Mouse (Mus musculus) stomach, postnatal 0 days (tissue): ENCODE measurements around the gene Ltb. TPM values are rescaled to one million over a fixed set of nuclear protein-coding genes. Genes with fewer than 3 reads are reported as not detected.

Experiments
- ATAC-seq: fragments of 200-750 bp; cut with Nextera tagmentation; 2 replicates; pipeline ENCODE4 v1.8.0; 2017; ENCODE audit not compliant: low FRiP score, low TSS enrichment
- DNase-seq: peaks from one replicate; pipeline ENCODE4 v3.0.0-alpha.2; 2016; ENCODE audit warnings: low spot score
- H3K27ac ChIP-seq: fragments of 300-500 bp; sonication (generic); replicated peaks from 2 replicates; pipeline ENCODE4 v1.5.1; 2014; ENCODE audit warnings: mild to moderate bottlenecking, control low read depth
- H3K27me3 ChIP-seq: fragments of 300-500 bp; sonication (generic); 2 replicates; pipeline ENCODE4 v1.6.1; 2014; ENCODE audit warnings: low read length; ENCODE audit not compliant: control insufficient read depth, insufficient read depth
- H3K36me3 ChIP-seq: fragments of 300-500 bp; sonication (generic); 2 replicates; pipeline ENCODE4 v1.6.1; 2014; ENCODE audit warnings: low read length, mixed read lengths; ENCODE audit not compliant: control insufficient read depth, insufficient read depth
- H3K4me1 ChIP-seq: fragments of 300-500 bp; sonication (generic); replicated peaks from 2 replicates; pipeline ENCODE4 v1.6.1; 2014; ENCODE audit warnings: antibody characterized with exemption; ENCODE audit not compliant: control insufficient read depth, insufficient read depth
- H3K4me2 ChIP-seq: fragments of 300-500 bp; sonication (generic); replicated peaks from 2 replicates; pipeline ENCODE4 v1.6.1; 2014; ENCODE audit warnings: low read depth, mild to moderate bottlenecking, control low read depth, moderate library complexity
- H3K4me3 ChIP-seq: fragments of 300-500 bp; sonication (generic); 2 replicates; pipeline ENCODE4 v1.5.1; 2014; ENCODE audit warnings: low read depth, low read length, control low read depth
- H3K9ac ChIP-seq: fragments of 300-500 bp; sonication (generic); 2 replicates; pipeline ENCODE4 v1.6.1; 2014; ENCODE audit warnings: mild to moderate bottlenecking, low read length, control low read depth, mixed read lengths
- H3K9me3 ChIP-seq: fragments of 300-500 bp; sonication (generic); 2 replicates; pipeline ENCODE4 v1.6.1; 2016; ENCODE audit warnings: low read length; ENCODE audit not compliant: control insufficient read depth
- CTCF ChIP-seq: IDR thresholded peaks from 2 replicates; pipeline ENCODE4 v1.5.1; 2016; ENCODE audit warnings: antibody characterized with exemption, low read depth, mild to moderate bottlenecking, moderate library complexity
- EP300 ChIP-seq: optimal IDR thresholded peaks from 2 replicates; pipeline ENCODE3; 2016; ENCODE audit warnings: antibody characterized with exemption
- WGBS: fragments of 180-500 bp; shearing (Covaris S2); extraction: QIAGEN DNeasy Blood & Tissue Kit; methylation state at CpG from one replicate; pipeline ENCODE4 v1.1.7; 2014; 5-methylcytosine and 5-hydroxymethylcytosine counted together
- polyA plus RNA-seq: library from polyadenylated mRNA; unstranded; fragments of >200 nt; fragmentation: Nextera tagmentation; extraction: Ambion mirVana; gene quantifications from 2 replicates; pipeline ENCODE4 v1.2.1, GENCODE M21; 2015

Ltb gene
- polyA plus RNA-seq, 1 experiment from 2014 or later = 0.78 TPM

GRCm38 (mm10) chr17:35220156-35220952 lies 26.1 kb downstream of the Ltb start, which contains the start of gene Gm16181:
Gene Gm16181, plus strand, starts transcription at chr17:35220834.
- 65% methylated on average over 28 of the region's 28 CpGs for WGBS
- Histone ChIP-seq H3K9ac (0 out of 2 replicates have a peak within 1 kb of the TSS, but pooled peaks have one; percentile 8), H3K27me3 (no peaks in the 10 kb centered on the region), H3K4me2 (no peak within 1 kb of the TSS), H3K4me3 (no peak within 1 kb of the TSS), H3K4me1 (no peaks in the 10 kb centered on the region), H3K9me3 (no peaks in the 10 kb centered on the region), H3K36me3 (no peaks in the 10 kb centered on the region; the same call in 1 of the 2 replicates), H3K27ac (peak within 1 kb of the TSS; percentile 71)
- no peak for TF ChIP-seq EP300
- no peak for TF ChIP-seq CTCF
- no peak; the same call in 1 of the 2 replicates for ATAC-seq
- DNase-seq = no peak

- no peak overlapping the region for H3K4me2 ChIP-seq
- H3K9ac ChIP-seq = no peak overlapping the region
- ATAC-seq (no peak), DNase-seq (no peak)
- WGBS = 58% methylated on average over 6 of the region's 6 CpGs
- peak overlapping the region; percentile 40; the same call in 1 of the 2 replicates for H3K27ac ChIP-seq
- H3K36me3 ChIP-seq = no peaks in the 10 kb centered on the region; the same call in 1 of the 2 replicates
- H3K9me3 ChIP-seq = no peaks in the 10 kb centered on the region
- H3K27me3 ChIP-seq = no peaks in the 10 kb centered on the region
- no peak overlapping the region for H3K4me3 ChIP-seq
- no peaks in the 10 kb centered on the region for H3K4me1 ChIP-seq
- TF ChIP-seq EP300 = no peak
- TF ChIP-seq CTCF = no peak
These were observed 28.1 kb downstream of the Ltb start for GRCm38 (mm10) chr17:35222299-35222698.

GRCm38 (mm10) chr17:35224641-35225040 lies 30.4 kb downstream of the Ltb start:
- DNase-seq (no peak), ATAC-seq (no peak)
- H3K9me3 ChIP-seq = no peaks in the 10 kb centered on the region
- no peak overlapping the region for H3K9ac ChIP-seq
- H3K4me1 ChIP-seq = no peaks in the 10 kb centered on the region
- no peak overlapping the region for H3K4me2 ChIP-seq
- 92% methylated on average over 4 of the region's 4 CpGs for WGBS
- TF ChIP-seq CTCF = no peak
- TF ChIP-seq EP300 = no peak
- no peak overlapping the region for H3K4me3 ChIP-seq
- H3K27me3 ChIP-seq = no peaks in the 10 kb centered on the region
- H3K36me3 ChIP-seq = peaks cover 4% of the 10 kb centered on the region; the same call in 1 of the 2 replicates
- H3K27ac ChIP-seq = no peak overlapping the region

GRCm38 (mm10) chr17:35225456-35225855 lies 31.2 kb downstream of the Ltb start:
- H3K9me3 ChIP-seq = no peaks in the 10 kb centered on the region
- WGBS = 91% methylated on average over 5 of the region's 5 CpGs
- H3K9ac ChIP-seq = no peak overlapping the region
- H3K36me3 ChIP-seq = peaks cover 4% of the 10 kb centered on the region; the same call in 1 of the 2 replicates
- DNase-seq (no peak), ATAC-seq (no peak)
- H3K4me3 ChIP-seq = no peak overlapping the region
- no peaks in the 10 kb centered on the region for H3K4me1 ChIP-seq
- no peaks in the 10 kb centered on the region for H3K27me3 ChIP-seq
- no peak for TF ChIP-seq CTCF
- no peak for TF ChIP-seq EP300
- no peak overlapping the region for H3K27ac ChIP-seq
- H3K4me2 ChIP-seq = no peak overlapping the region

- H3K4me2 ChIP-seq = no peak overlapping the region
- WGBS = 84% methylated on average over 14 of the region's 14 CpGs
- peaks cover 4% of the 10 kb centered on the region for H3K36me3 ChIP-seq
- no peaks in the 10 kb centered on the region for H3K27me3 ChIP-seq
- H3K4me3 ChIP-seq = no peak overlapping the region
- H3K4me1 ChIP-seq = no peaks in the 10 kb centered on the region
- H3K27ac ChIP-seq = no peak overlapping the region
- ATAC-seq = no peak
- no peak overlapping the region for H3K9ac ChIP-seq
- no peaks in the 10 kb centered on the region for H3K9me3 ChIP-seq
- DNase-seq = no peak
- TF ChIP-seq CTCF = no peak
- TF ChIP-seq EP300 = no peak
These were observed 32.4 kb downstream of the Ltb start for GRCm38 (mm10) chr17:35226561-35227046.

DNA sequence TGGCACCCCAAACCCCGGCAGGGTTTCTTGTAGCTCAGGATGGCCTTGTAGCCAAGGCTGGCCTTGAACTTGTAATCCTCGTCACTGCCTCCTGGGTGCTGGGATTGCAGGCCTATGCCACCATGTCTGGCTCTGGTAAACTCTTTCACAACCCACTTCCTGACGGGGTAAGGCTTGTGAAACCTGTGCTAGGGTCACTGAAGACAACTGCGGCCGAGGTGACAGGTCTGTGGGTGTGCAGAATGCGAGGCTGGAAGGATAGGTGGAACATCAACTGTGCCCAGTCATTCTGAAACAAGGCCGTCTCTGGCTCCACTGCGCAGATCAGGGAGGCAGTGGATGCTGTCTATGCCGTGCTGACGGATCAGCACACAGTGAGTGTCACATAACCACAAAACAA lies 36.8 kb downstream of the Ltb start:
- H3K4me2 ChIP-seq = no peak overlapping the region
- ATAC-seq (no peak), DNase-seq (no peak)
- H3K4me1 ChIP-seq = peaks cover 2% of the 10 kb centered on the region
- no peak overlapping the region for H3K27ac ChIP-seq
- no peak overlapping the region for H3K4me3 ChIP-seq
- WGBS = 91% methylated on average over 10 of the region's 10 CpGs
- H3K27me3 ChIP-seq = no peaks in the 10 kb centered on the region
- H3K9ac ChIP-seq = no peak overlapping the region
- H3K36me3 ChIP-seq = peaks cover 4% of the 10 kb centered on the region
- no peaks in the 10 kb centered on the region for H3K9me3 ChIP-seq
- TF ChIP-seq CTCF = no peak
- no peak for TF ChIP-seq EP300
